Mouse (Mus musculus) neural tube, embryonic 14.5 days (tissue): Measurements from ENCODE around the gene Tgfbrap1. TPM values are rescaled to one million over a fixed set of nuclear protein-coding genes. Genes with fewer than 3 reads are reported as not detected.
"Not testable (repeated sequence)": the region's sequence is repeated elsewhere in the genome, so short reads cannot be mapped to it uniquely, and the experiment has no call there.

ENCODE experiments used
- ATAC-seq: fragments of 200-750 bp; cut with Nextera tagmentation; 2 replicates; pipeline ENCODE4 v1.8.0; 2017; ENCODE audit warnings: low read depth, mild to moderate bottlenecking, moderate TSS enrichment, moderate library complexity
- H3K27ac ChIP-seq: fragments of 300-500 bp; sonication (generic); 2 replicates; pipeline ENCODE4 v1.5.1; 2014; ENCODE audit warnings: low read depth, mild to moderate bottlenecking, control low read depth, low read length, moderate library complexity, mixed read lengths
- H3K27me3 ChIP-seq: fragments of 300-500 bp; sonication (generic); 2 replicates; pipeline ENCODE4 v1.6.1; 2014; ENCODE audit warnings: low read length; ENCODE audit not compliant: control insufficient read depth, insufficient read depth
- H3K36me3 ChIP-seq: fragments of 300-500 bp; sonication (generic); 2 replicates; pipeline ENCODE4 v1.6.1; 2014; ENCODE audit warnings: low read length, mixed read lengths; ENCODE audit not compliant: control insufficient read depth, insufficient read depth
- H3K4me1 ChIP-seq: fragments of 300-500 bp; sonication (generic); 2 replicates; pipeline ENCODE4 v1.6.1; 2014; ENCODE audit warnings: low read length; ENCODE audit not compliant: control insufficient read depth, insufficient read depth
- H3K4me2 ChIP-seq: fragments of 300-500 bp; sonication (generic); 2 replicates; pipeline ENCODE4 v1.6.1; 2014; ENCODE audit warnings: mild to moderate bottlenecking, low read depth, low read length, control low read depth
- H3K4me3 ChIP-seq: fragments of 300-500 bp; sonication (generic); 2 replicates; pipeline ENCODE4 v1.5.1; 2014; ENCODE audit warnings: low read depth, low read length, control low read depth, mixed read lengths
- H3K9ac ChIP-seq: fragments of 300-500 bp; sonication (generic); replicated peaks from 2 replicates; pipeline ENCODE4 v1.6.1; 2014; ENCODE audit warnings: low read depth, mild to moderate bottlenecking, control low read depth, low read length, mixed read lengths
- H3K9me3 ChIP-seq: fragments of 300-500 bp; sonication (generic); 2 replicates; pipeline ENCODE4 v1.6.1; 2016; ENCODE audit warnings: low read length; ENCODE audit not compliant: control insufficient read depth
- WGBS: fragments of 180-500 bp; shearing (Covaris S2); extraction: QIAGEN DNeasy Blood & Tissue Kit; methylation state at CpG from one replicate; pipeline ENCODE4 v1.1.7; 2014; 5-methylcytosine and 5-hydroxymethylcytosine counted together
- polyA plus RNA-seq: library from polyadenylated mRNA; unstranded; fragments of >200 nt; fragmentation: Nextera tagmentation; extraction: Ambion mirVana; gene quantifications from 2 replicates; pipeline ENCODE4 v1.2.1, GENCODE M21; 2014

Gene Tgfbrap1
- polyA plus RNA-seq, 1 experiment from 2014 or later, result 22.3 TPM

GRCm38 (mm10) chr1:43139587-43140266 is 41.3 kb upstream of the Tgfbrap1 start:
- no peak overlapping the region for H3K27ac ChIP-seq
- H3K27me3 ChIP-seq, result no peaks in the 10 kb centered on the region
- WGBS, result 53% methylated on average over 8 of the region's 8 CpGs
- H3K36me3 ChIP-seq, result no peaks in the 10 kb centered on the region
- no peak overlapping the region for H3K9ac ChIP-seq
- no peak overlapping the region for H3K4me2 ChIP-seq
- H3K4me3 ChIP-seq, result no peak overlapping the region
- no peaks in the 10 kb centered on the region for H3K9me3 ChIP-seq
- peak; percentile 93 for ATAC-seq
- no peaks in the 10 kb centered on the region for H3K4me1 ChIP-seq

GRCm38 (mm10) chr1:43138268-43138812 is 39.9 kb upstream of the Tgfbrap1 start:
- no peak overlapping the region for H3K27ac ChIP-seq
- H3K27me3 ChIP-seq, result no peaks in the 10 kb centered on the region
- H3K36me3 ChIP-seq, result no peaks in the 10 kb centered on the region
- H3K9me3 ChIP-seq, result no peaks in the 10 kb centered on the region
- WGBS, result 69% methylated on average over 15 of the region's 15 CpGs
- no peaks in the 10 kb centered on the region for H3K4me1 ChIP-seq
- ATAC-seq, result no peak
- no peak overlapping the region for H3K9ac ChIP-seq
- H3K4me3 ChIP-seq, result no peak overlapping the region
- no peak overlapping the region for H3K4me2 ChIP-seq

GRCm38 (mm10) chr1:43137334-43137733 is 38.9 kb upstream of the Tgfbrap1 start:
- Histone ChIP-seq H3K4me1 (no peaks in the 10 kb centered on the region), H3K4me3 (no peak overlapping the region), H3K27me3 (no peaks in the 10 kb centered on the region), H3K9me3 (no peaks in the 10 kb centered on the region), H3K4me2 (no peak overlapping the region), H3K9ac (no peak overlapping the region), H3K27ac (no peak overlapping the region), H3K36me3 (no peaks in the 10 kb centered on the region)
- ATAC-seq, result no peak
- WGBS, result 90% methylated on average over 5 of the region's 5 CpGs

- WGBS, result 70% methylated on average over 2 of the region's 2 CpGs
- not testable (repeated sequence) for H3K9me3 ChIP-seq, ATAC-seq, H3K36me3 ChIP-seq, H3K27ac ChIP-seq, H3K4me1 ChIP-seq, H3K9ac ChIP-seq, H3K27me3 ChIP-seq, H3K4me3 ChIP-seq, H3K4me2 ChIP-seq
These were observed 38.1 kb upstream of the Tgfbrap1 start for GRCm38 (mm10) chr1:43136488-43137029.

- WGBS, result 92% methylated on average over 9 of the region's 9 CpGs
- no peaks in the 10 kb centered on the region for H3K36me3 ChIP-seq
- H3K4me3 ChIP-seq, result no peak overlapping the region
- no peak overlapping the region for H3K4me2 ChIP-seq
- no peak overlapping the region for H3K27ac ChIP-seq
- no peak for ATAC-seq
- H3K4me1 ChIP-seq, result no peaks in the 10 kb centered on the region
- no peak overlapping the region for H3K9ac ChIP-seq
- no peaks in the 10 kb centered on the region for H3K27me3 ChIP-seq
- H3K9me3 ChIP-seq, result no peaks in the 10 kb centered on the region
These were observed 33.2 kb upstream of the Tgfbrap1 start for GRCm38 (mm10) chr1:43131591-43131990.

- Histone ChIP-seq H3K27me3 (no peaks in the 10 kb centered on the region), H3K4me1 (no peaks in the 10 kb centered on the region), H3K36me3 (no peaks in the 10 kb centered on the region), H3K9me3 (no peaks in the 10 kb centered on the region), H3K9ac (no peak overlapping the region), H3K4me2 (no peak overlapping the region), H3K27ac (no peak overlapping the region), H3K4me3 (no peak overlapping the region)
- no peak for ATAC-seq
- 84% methylated on average over 5 of the region's 5 CpGs for WGBS
These were observed 32.0 kb upstream of the Tgfbrap1 start for GRCm38 (mm10) chr1:43130219-43130981.

GRCm38 (mm10) chr1:43127820-43128610 is 29.6 kb upstream of the Tgfbrap1 start:
- Histone ChIP-seq H3K9ac (no peak overlapping the region), H3K4me3 (no peak overlapping the region), H3K9me3 (no peaks in the 10 kb centered on the region), H3K36me3 (no peaks in the 10 kb centered on the region; the same call in 1 of the 2 replicates), H3K4me1 (no peaks in the 10 kb centered on the region), H3K27ac (no peak overlapping the region), H3K4me2 (no peak overlapping the region), H3K27me3 (no peaks in the 10 kb centered on the region)
- no peak for ATAC-seq
- 77% methylated on average over 8 of the region's 8 CpGs for WGBS

- Histone ChIP-seq H3K27ac (no peak overlapping the region), H3K4me1 (no peaks in the 10 kb centered on the region), H3K4me3 (no peak overlapping the region), H3K4me2 (no peak overlapping the region), H3K9me3 (no peaks in the 10 kb centered on the region), H3K36me3 (peaks cover 3% of the 10 kb centered on the region; the same call in 1 of the 2 replicates), H3K9ac (no peak overlapping the region), H3K27me3 (no peaks in the 10 kb centered on the region)
- no peak for ATAC-seq
These were observed 28.8 kb upstream of the Tgfbrap1 start for GRCm38 (mm10) chr1:43127196-43127595.
